Mouse (Mus musculus): ENCODE results near the gene Gm5741.

Gene Gm5741

DNA sequence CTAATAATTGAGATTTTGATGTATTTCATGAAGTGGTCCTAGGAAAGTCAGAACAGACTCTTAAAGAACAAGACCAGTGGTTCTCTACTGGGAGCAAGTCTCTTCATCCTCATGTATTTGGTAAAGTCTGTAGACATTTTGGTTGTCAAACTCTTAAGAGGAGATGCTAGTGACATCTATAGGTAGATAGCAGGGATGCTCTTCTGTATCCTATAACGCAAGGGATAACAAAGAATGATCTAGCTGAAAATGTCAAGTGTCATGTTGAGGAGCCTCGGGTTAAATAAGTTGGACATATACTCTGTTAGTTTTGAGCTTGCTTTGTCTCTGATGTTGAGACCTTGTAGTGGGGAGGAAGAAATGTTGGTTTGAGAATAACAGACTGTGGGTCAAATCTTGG lies 39.9 kb downstream of the Gm5741 start:
- DNase-seq (ENCODE audit: low read depth, low spot score) = peak; percentile 44

DNA sequence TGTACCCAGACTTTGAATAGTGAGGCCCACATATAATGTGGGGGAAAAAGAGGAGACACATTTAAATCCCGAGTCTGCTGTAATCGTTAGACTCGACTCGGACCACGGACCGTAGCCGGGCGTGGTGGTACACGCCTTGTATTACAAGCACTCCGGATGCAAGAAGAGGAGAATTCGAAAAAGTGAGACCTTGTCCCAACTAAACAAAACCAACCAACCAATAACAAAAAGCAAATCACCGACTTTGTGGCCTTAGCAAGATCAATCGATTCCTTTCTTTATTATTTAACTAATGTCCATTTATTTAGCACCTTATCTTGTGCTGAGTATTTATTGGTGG lies 40.3 kb downstream of the Gm5741 start:
- peak; percentile 33 for DNase-seq (ENCODE audit: low read depth, low spot score)

DNA sequence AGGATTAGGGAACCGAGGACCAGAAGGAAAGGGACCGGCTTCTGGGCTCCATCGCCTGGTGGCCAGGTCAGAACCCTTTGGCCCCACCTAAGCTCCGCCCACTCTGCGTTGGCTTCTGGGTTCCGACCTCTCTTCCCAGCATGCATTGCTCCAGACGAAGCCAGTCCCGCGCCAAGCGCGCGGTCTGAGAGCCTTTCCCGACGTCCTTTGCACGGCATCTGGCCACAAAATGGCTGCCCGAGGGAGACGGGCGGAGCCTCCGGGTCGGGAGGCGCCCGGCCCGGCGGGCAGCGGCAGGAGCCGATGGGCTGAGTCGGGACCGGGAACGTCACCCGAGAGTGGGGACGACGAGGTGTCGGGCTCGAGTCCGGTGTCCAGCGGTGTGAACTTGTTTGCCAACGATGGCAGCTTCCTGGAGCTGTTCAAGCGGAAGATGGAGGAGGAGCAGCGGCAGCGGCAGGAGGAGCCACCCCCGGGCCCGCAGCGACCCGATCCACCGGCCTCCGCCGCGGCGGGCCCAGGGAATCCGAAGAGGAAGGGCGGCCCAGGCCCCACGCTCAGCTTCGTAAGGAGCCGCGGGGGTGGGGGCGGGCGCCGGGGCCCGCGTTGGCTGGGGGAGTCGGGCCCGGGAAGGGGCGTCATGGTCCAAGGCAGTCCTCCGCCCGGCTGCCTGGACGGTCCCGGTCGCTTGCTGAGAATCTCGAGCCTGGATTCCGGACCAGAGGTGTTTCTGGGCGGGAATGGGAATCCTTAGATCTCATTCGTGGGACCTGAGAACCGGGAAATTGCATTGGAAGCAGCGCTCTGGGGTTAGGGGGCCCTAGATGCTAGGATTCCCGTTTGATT lies 40.9 kb downstream of the Gm5741 start, which contains the start of gene Trir:
Gene Trir, plus strand, starts transcription at position 154 of the 846 bp plus-strand sequence.
- DNase-seq (ENCODE audit: low read depth, low spot score) = peak; percentile 95

DNA sequence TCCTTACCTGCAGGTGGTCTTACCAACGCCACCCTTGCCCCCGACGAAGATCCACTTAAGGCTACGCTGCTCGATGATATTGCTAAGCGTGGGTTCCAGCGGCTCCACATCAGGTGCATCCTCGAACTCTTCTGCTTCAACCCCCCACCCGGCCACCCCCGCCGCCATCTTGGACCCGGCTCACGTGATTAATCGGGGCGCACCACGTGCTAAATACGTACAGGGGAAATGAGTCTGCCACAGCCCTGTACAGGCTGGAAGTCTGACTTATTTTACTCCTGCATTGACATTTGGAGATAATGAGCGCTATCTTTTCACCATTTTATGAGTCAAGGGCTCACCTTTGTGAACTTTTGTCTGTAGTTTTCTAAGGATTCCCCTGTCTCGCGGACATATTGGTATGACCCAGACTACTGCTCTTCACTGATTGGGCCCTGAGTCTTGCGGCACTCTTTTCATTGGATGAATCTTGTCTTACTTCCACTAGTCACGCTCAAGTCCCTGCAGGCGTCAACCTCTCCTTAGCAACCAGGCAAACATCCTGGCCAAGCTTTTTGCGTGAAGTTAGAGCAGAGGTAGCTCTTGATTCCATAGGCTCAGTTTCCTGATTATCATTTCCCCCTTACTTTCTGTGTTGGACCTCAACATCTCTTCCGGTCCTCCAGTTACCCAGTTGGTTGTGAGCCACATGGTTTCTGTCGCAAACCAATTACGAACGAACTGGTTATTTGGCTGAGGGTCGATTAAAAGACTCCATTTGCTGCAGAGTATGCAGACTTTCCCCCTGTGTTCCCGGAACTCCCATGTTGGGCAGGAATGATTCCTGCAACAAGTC lies 42.5 kb downstream of the Gm5741 start, which contains the start of gene Asna1:
Gene Asna1, minus strand, starts transcription at position 184 of the 835 bp plus-strand sequence.
- peak; percentile 96 for DNase-seq (ENCODE audit: low read depth, low spot score)

GRCm38 (mm10) chr8:85023846-85024245 lies 43.9 kb downstream of the Gm5741 start:
- no peak for DNase-seq (ENCODE audit: low read depth, low spot score)

DNA sequence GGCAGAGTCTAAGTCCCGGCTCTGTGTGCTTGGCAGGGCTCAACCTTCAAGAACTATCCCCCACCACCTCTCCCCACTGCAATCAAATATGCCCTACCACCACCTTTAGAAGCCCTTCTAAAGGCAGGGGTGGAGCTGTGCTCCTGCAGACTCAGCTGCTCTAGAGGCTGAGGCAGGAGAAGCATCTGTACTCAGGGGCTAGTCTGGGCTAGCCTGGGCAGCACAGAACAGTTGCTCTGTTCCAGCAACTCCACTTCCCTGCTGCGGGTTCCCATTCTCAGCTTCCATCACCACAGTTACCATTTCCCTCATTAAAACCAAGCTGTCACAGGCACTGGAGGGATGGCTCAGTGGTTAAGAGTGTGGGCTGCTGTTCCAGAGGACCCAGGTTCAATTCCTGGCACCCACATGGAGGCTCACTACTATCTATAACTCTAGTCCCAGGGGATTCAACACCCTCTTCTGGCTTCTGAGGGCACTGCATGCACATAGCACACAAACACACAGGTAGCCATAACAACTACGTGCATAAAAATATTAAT lies 46.2 kb downstream of the Gm5741 start:
- no peak for DNase-seq (ENCODE audit: low read depth, low spot score)

Measured in CD4-positive helper T cell, adult 2 months (primary cell).